Mouse (Mus musculus) thymus, postnatal 25 days (tissue): Measurements from ENCODE around the gene Dnajc11.
A peak's percentile ranks its signal among the peaks of the same experiment; 100 is the strongest.

Source experiments
- DNase-seq: peaks from one replicate; pipeline ENCODE4 v3.0.0; 2022

Gene Dnajc11

DNA sequence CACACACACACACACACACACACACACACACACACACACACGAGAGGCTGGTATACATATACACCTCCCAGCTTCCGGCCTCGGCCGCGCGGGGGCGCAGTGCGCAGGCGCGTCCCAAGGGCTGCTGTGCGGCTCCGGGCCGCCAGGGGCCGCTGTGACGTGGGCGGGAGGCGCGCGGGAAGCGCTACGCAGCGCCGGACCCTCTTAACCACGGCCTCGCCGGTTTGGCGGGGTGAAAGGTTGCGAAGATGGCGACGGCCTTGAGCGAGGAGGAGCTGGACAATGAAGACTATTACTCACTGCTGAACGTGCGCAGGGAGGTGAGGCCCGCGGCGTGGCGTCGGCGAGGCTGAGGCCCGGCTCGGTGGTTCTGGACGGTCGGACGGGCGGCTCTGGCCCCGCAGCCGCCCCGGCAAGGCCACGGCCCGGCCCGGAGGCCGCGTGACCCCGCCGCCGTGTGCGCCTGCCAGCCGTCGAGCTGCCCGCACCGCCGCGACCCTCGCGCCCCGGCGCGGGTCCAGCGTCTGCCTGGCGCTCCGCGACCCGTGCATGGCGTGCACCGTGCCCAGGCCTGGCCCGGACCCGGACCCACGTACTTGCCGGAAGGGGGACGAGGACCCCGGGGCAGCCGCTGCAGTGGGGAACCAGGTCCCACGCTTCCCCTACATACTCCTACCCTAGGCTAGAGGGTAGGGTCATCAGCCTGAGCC is at the start of gene Dnajc11:
TSS of gene Dnajc11 (plus strand) at position 187 of the 710 bp plus-strand sequence.
- peak; percentile 98 for DNase-seq

DNA sequence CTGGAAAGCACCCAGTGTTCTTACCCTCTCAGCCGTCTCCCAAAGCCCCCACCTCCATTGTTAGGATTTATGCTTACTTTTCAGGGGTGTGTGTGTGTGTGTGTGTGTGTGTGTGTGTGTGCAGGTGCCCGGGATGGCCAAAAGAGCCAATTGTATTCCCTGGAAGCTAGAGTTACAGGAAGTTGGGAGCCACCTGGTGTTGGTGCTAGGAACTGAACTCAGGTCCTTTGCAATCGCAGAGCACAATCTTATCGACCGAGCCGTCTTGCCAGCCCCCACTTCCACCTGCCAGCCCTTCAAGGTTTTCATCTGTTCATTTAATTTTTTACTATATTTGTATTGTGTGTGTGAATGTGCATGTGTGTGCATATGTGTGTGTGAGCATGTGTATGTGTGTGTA is 40.2 kb upstream of the Dnajc11 start:
- no peak for DNase-seq

DNA sequence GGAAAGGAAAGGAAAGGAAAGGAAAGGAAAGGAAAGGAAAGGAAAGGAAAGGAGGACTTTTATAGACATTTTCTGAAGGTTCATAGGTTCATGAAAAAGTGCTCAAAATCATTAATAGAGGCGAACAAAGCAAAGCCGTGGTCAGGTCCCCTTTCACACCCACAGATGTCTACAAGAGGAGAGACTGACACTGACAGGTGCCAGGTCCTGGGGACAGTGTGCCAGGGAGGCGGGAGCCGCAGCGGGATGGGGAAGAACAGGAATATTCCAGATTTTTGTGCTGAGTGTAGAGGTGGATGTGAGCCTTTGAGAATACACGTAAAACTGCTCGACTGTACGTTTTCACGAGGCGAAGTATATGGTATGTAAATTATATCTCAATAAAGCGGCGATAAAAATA is 38.6 kb upstream of the Dnajc11 start:
- DNase-seq, result no peak

DNA sequence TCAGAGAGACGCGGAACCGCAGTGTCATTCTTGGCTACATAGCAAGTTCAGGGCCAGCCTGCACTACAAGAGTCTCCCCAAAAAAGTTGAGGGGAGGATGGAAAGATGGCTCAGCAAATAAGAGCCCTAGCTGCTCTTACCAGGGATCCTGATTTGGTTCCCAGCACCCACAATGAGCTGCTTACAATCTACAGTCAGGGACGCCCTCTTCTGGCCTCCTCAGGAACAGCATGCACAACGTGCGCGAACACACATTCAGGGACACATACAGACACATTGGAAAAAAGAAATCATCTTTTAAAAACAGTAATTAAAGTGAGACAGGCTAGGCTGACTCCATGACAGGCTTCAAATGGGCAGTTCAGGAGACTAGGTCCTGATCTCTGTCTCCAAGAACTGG is 37.9 kb upstream of the Dnajc11 start:
- no peak for DNase-seq

DNA sequence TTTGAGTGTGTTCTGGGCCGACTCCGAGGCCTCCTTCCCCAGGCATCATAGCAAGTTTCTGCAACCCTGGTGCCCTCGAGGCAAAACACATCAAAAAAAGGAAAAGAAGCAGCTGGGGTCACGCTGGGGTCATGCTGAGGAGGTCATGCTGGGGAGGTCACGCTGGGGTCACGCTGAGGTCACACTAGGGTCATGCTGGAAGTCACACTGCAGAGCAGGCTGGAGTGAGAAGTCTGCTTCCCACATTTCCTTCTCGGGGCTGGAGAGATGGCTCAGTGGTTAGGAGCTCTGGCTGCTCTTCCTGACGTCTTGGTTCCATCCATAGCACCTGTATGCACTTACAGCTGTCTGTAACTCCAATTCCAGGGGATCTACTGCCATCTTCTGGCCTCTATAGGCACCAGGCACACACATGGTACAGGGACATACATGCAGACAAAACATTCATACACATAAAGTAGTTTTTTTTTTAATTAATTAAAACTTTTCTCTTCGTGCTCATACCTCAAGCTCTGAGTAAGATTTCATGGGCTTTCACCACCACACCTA is 36.3 kb upstream of the Dnajc11 start:
- DNase-seq, result no peak

DNA sequence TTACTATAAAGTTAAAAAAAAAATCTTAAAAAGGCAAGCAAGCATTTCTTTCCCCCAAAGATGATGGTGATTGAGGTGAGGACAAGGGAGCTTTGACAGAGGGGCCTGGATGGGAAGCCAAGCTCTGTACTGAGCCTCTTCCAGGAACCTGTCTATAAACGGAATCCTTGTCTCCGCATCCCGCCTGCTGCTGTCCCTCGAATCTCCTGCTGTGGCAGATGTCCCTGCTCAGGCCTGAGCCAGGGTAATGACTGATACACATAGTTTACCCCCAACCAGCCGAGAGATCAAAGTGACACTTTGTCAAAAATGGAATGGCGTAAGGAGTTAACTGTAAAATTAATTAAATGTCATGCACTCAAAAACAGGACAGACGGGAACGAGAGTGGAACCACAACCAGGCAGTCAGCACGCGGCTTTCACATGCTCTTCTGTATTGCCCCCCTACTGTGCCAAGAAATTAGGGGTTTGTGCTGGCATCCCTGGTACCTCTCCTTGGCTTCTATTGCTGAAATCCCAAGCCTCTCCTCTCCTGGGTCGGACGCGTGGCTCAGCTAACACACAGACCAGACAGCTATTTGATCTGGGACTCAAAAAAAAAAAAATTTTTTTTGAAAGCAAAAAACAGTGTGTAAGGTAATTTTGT is 34.8 kb upstream of the Dnajc11 start:
- no peak for DNase-seq

DNA sequence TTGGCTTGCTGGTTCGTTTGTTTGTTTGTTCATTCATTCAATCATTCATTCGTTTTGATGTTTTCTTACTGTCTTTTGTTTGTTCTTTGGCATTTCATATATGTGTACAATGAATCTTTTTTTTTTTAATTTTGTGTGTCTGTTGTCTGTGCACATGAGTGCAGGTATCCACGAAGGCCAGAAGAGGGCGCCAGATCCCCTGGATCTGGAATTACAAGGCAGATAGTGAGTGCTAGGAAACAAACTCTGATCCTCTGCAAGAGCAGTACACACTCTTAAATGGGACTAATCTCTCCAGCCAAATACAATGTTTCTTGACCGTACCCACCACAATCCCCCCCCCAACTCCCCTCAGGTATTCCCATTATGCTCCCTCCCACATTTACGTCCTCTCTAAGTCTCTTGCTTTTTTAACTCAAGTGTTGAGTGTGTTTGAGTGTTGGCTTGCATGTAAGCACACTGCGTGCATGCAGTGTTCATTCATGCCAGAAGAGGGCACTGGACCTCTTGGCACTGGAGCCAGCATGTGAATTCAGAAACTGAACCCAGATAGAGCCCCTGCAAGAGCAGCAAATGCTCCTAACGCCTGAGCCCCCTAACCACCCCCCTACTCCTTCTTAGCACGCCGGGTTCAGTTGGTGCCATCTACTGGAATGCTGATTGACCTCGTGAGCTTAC is 33.6 kb upstream of the Dnajc11 start:
- DNase-seq, result no peak

DNA sequence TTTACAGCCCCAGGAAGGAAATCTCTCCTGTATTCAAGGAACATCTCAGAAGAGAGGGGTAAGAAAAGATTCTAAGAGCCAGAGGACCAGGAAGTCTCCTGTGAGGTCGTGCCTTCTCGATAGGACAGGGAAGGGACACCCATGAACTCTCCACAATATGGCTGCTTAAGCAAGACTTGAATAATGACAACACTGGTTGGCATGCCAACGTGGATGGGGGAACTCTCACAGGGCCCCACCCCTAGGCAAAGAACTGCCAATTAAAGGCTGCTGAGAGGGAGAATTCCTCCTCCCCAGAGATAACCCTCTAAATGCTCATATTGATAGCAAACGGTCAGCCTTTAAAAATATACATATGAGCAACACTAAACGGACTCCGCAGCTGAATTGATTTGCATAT is 32.8 kb upstream of the Dnajc11 start:
- no peak for DNase-seq

DNA sequence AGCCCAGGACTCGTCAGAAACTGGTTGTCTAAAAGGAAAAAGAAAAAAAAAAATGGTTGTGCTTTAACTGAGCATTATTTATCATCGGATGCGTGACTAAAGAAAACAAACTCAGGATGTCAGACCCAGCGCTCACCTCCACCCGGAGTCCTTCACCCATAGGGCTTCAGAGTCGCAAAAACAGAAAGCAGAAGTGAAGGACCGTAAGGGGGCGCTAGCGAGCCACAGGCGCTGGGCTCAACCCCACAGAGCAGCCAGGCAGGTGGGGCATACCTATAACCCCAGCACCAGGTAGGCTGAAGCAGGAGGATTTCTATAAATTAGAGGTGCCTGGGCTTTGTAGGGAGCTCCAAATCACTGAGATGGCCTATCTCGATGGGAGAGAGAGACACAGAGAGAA is 32.1 kb upstream of the Dnajc11 start:
- no peak for DNase-seq

DNA sequence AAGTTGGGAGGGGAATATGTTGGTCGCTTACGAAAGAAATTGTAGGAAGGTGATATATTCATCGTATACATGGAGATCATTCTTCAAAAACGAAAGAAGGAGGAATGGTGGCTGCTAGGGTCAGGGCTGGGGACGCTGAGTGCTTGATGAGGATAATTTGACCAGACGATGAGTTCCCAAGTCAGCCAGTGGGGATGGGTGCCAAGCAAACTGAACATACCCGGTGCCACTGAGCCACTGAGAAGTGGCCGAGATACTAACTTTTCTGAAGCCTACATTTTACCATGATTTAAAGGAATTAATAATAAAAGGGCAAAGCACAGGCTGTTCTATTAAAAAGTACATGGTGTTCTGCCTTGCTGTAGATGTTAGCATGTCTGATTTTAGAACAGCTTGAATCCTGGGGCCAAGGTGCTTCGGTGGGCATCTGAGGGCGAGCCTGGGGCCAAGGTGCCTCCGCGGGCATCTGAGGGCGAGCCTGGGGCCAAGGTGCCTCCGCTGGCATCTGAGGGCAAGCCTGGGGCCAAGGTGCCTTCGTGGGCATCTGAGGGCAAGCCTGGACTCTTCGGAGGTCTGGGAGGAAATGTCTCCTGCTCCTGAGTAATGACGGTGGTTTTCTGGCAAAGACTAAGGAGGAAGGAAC is 31.3 kb upstream of the Dnajc11 start:
- DNase-seq, result no peak

DNA sequence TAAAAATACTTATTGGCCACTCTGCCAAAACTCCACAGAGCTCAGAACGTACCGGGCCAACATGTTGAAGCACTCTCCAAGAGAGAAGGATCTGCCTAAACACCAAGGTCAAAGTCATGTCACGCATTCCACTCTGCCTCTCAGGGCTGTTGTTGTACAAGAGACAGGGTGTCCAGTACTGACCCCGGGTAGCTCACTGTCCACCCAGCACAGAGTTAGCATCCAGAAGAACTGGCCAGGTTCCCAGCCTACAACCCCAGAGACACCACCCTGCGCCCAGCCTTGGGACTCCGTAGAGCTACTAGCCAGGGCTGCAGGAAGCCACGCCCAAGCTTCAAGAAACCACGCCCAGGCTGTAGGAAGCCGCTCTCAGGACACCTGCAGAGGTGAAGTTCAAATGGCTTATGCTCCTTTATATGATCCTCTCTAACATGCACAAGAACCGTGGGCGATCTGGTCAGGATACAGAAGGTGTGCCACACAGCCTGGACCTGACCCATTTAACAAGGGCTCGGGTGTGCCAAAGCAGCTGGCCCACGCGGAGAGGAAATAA is 30.7 kb upstream of the Dnajc11 start:
- DNase-seq, result no peak

DNA sequence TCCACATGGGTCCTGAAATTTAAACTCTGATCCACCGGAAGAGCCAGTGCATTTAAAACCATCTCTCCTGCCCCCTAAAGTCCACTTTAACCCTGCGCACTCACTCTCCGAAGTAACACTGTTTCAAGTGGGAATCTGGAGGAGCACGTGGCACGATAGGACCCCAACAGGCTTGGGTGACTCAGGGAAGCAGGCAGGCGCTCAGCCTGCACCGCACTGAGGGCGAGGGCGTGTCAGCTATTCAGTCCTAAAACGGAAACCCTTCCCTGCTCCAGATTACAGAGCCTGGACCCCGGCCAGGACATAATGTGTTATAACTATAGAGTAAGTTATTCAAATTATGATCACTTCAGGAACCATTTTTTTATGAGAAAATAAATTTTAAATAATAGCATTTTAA is 29.4 kb upstream of the Dnajc11 start:
- DNase-seq, result no peak

DNA sequence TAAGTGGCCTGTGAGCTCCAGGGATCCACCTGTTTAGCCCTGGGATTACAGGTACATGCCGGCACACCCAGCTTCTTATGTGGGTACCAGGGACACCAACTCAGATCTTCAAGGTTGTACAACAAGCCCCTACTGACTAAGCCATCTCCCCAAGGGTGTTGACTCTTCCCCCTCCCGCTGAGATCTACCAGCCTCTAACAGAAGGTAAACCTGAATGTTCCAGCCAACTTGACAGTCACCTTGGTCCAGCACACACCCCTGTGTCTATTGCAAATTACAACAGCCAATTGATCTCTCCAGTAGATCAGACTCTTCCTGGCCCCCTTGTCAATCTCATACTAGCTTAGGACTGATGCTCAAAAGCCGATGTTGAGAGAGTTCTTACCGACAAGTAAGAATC is 27.9 kb upstream of the Dnajc11 start:
- DNase-seq, result no peak

DNA sequence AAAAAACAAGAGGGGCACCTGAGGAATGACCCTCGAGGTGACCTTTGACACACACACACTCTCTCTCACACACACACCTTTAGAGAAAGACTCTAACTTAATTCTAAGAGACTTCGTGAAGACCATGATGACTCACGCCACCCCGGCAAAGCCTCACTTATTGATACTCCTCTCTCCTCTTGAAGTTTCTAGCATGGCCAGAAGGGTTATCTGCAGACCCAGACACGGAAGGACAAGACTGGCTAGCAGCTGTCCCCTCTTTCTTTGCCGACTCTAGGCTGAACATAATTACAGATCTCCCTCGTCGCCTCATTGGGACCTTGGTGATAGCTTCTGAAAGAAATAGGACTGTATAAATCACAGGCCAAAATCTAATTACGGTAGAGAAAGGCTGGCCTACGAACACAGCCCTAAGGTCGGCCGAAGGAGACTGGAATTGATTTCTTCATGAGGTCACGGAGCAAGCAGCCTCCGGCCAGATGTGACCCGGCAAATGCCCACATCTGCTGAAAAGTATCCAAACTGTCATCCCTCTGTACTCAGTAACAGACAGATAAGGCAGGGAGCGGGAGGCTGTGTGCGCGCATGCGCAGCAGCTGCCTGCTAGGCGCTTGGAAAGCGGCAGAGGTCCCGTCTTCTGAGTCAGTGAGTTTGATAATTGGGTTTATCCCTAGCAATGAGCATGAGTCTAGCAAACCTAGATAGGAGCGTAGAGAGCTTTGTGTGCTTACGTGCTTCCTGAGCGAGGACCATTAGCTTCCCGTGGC is 25.7 kb upstream of the Dnajc11 start:
- no peak for DNase-seq

DNA sequence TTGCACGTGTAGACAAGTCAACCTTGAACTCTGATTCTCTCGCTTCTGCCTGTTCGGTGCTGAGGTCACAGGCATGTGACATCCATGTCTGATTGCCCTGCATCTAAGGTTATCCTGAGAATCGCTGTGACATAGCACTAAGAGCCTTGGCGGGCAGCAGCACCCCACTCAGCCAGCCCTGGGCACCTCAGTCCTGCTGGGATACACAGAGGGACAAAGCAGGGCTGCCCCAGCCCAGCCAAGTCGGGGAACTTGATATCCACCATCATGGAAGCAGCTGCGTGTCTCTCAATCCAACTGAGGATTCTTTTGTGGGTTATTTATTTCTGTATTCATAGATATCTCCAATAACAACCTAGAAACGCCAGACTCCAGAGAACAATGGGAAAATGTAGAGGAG is 24.7 kb upstream of the Dnajc11 start:
- DNase-seq, result no peak

DNA sequence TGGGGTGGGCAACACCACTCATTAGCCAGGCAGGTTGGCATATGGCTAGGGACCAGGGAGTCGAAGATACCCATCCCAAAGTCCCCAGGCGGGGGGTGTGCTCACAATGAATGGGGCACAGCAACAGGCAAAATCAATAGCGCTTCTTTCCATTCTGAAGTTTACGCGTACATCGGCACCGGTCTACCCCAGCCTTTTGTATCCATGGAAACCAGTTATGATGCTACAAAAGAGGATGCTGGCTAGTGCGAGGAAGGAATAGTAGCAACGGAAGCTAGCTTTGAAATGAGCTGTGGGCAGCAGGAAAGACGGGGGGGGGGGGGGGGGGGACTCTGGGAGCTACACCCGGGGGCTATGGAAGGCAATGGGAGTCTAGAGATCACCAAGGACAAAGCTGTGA is 17.2 kb upstream of the Dnajc11 start:
- DNase-seq, result no peak

DNA sequence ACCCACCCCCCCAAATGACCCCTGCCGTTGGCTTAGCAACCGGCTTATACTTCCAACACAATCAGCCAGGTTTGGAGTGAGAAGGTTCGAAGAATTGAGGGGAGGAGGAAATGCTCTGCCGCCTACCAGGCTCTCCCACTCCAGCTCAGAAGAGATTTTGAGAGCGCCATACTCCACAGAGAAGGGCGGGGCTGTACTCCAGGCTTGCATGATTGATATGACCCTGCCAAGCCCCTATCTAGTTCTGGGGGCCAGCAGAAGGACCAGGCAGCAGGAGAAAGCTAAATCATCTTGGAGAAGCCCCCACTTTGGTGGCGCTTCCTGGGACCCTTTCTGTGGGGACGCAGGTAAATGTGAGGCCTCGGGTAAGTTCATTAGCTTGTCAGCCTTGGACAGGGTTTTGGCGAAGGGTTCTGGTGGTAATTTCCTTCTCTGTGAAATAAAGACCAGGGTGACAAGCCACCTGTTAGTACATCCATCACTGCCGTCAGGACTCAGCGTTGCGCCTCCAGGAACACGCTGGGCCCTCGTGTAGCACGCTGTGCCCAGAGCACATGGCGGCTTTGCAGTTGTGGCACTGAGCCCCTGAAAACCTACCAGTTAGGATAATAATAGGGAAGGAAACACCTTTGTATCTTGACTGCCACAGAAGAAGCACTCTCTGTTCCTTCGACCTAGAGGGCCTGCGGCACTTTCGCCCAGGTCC is 14.2 kb upstream of the Dnajc11 start:
- DNase-seq, result no peak

DNA sequence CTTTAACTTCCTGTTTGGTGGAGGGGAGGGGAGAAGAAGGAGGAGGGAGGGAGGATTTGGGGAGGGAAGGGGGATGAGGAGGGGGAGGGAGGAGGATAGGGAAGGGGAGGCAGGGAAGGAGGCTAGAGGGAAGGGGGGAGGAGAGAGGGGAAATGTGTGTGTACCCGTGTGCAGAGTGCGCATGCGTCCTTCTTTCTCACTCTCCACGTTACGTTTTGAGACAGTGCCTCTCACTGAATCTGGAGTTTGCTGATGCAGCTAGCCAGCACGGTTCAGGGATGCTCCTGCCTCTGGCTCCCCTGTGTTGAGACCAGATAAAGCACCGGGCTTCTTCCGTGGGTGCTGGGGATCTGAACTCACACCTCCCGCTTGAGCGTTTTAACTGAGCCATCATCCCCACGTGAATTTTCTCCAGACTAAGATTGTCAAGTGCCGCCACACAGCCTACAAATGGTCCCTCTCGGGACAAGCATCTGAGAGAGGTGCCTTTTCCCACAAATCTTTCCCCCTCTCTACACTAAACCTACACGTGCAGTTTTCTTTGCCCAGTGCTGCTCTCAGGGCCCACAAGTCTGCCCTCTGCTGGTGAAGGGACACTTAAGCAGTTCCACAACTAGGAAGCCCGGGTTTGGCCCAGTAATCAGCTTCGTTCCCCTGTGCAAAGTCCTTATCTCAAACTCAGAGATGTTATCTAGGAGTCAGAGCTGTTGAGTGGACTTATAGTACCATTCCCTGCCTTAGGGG is 13.4 kb upstream of the Dnajc11 start:
- peak; percentile 30 for DNase-seq

DNA sequence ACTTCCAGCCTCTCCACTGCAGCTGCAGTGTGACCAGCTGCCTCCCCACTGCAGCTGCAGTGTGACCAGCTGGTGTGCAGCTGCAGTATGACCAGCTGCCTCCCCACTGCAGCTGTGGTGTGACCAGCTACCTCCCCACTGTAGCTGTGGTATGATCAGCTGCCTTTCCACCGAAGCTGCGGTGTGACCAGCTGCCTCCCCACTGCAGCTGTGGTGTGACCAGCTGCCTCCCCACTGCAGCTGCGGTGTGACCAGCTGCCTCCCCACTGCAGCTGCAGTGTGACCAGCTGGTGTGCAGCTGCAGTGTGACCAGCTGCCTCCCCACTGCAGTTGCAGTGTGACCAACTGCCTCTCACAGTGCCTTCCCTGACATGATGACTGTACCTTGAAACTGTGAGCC is 11.4 kb upstream of the Dnajc11 start:
- no peak for DNase-seq

DNA sequence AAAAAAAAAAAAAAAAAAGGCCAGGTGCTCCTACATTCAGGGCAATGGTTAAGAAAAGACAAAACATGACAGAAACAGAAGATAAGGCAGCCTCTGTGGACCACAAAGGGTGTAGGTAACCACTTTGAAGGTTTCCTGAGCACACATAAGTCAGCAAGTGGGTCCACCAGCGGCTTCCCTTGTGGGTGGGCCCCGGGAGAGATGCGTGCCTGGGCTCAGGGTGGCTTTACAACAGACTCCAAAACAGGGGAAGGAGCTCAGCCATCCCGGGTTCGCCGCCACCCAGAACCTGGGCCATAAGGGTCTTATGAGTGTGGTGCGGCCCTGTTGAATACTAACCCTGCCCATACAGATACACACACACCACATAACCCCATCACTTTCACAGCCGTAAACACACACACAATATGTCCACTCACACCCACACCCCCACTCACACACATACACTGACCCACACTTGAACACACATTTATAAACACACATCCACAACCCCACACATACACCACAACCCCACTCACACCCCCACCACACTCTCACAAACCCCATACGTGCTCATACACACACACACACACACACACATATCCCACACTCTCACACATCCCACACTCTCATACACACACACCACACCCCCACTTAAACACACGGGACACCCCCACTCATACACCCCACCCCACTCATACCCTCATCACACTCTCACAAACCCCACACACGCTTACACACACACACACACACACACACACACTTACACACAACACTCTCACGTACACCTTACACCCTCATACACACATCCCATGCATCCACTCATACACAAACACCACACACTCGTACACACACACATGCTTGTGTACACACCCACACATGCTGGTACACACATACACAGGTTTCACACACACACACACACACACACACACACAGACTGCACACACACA is 651 bp upstream of the Dnajc11 start:
- peak; percentile 27 for DNase-seq
